Mouse (Mus musculus): ENCODE results near the gene Cnr2. TPM values are rescaled to one million over a fixed set of nuclear protein-coding genes. Genes with fewer than 3 reads are reported as not detected.
A peak's percentile ranks its signal among the peaks of the same experiment; 100 is the strongest.

Cnr2 gene
- polyA plus RNA-seq, 1 experiment from 2014 or later: 0.06 TPM

DNA sequence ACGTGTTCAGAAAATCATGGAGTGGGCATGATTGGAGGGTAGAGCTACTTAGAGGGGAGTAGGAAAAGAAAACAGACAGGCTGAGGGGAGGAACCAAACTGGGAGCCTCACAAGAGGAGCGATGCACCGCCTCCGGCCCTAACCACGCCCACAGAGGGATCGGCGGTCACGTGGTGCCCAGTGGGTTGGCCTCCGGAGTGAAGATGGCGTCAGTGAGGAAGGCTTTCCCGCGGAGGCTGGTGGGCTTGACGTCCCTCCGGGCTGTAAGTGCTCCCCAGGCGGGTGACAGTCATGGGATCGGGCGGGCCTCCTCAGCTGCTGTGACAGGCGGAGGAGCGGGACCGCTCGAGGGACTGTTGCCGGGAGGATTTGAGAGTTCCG is 51.1 kb downstream of the Cnr2 start, which contains the start of gene Hmgcl:
TSS of gene Hmgcl (plus strand) at position 171 of the 381 bp plus-strand sequence.
- Histone ChIP-seq H3K36me3 (ENCODE audit: control insufficient read depth, insufficient read depth, low read length) (peaks cover 8% of the 10 kb centered on the region; the same call in 1 of the 2 replicates), H3K4me3 (ENCODE audit: low read depth, low read length) (peak within 1 kb of the TSS; percentile 65), H3K27ac (ENCODE audit: low read length) (peak within 1 kb of the TSS; percentile 72), H3K9ac (ENCODE audit: low read depth, low read length) (peak within 1 kb of the TSS; percentile 73), H3K4me2 (ENCODE audit: low read length) (peak within 1 kb of the TSS; percentile 87), H3K27me3 (ENCODE audit: control insufficient read depth, insufficient read depth, low read depth, low read length) (no peaks in the 10 kb centered on the region), H3K4me1 (ENCODE audit: control insufficient read depth, insufficient read depth, low read length) (peaks cover 16% of the 10 kb centered on the region), H3K9me3 (replicated peaks; ENCODE audit: control insufficient read depth, low read length, poor library complexity, severe bottlenecking) (no peaks in the 10 kb centered on the region)
- peak; percentile 90 for ATAC-seq
- WGBS: 1% methylated on average over 23 of the region's 23 CpGs

- H3K4me2 ChIP-seq (ENCODE audit: low read length): peak overlapping the region; percentile 87
- no peaks in the 10 kb centered on the region for H3K27me3 ChIP-seq (ENCODE audit: control insufficient read depth, insufficient read depth, low read depth, low read length)
- peak overlapping the region; percentile 73 for H3K9ac ChIP-seq (ENCODE audit: low read depth, low read length)
- H3K27ac ChIP-seq (ENCODE audit: low read length): peak overlapping the region; percentile 72
- H3K4me3 ChIP-seq (ENCODE audit: low read depth, low read length): peak overlapping the region; percentile 65
- peaks cover 16% of the 10 kb centered on the region for H3K4me1 ChIP-seq (ENCODE audit: control insufficient read depth, insufficient read depth, low read length)
- H3K9me3 ChIP-seq (replicated peaks; ENCODE audit: control insufficient read depth, low read length, poor library complexity, severe bottlenecking): no peaks in the 10 kb centered on the region
- ATAC-seq: no peak; the same call in none of the 2 replicates
- peaks cover 8% of the 10 kb centered on the region; the same call in 1 of the 2 replicates for H3K36me3 ChIP-seq (ENCODE audit: control insufficient read depth, insufficient read depth, low read length)
- 2% methylated on average over 28 of the region's 28 CpGs for WGBS
Observed at GRCm38 (mm10) chr4:135946659-135947301, 51.6 kb downstream of the Cnr2 start.

- H3K9me3 ChIP-seq (replicated peaks; ENCODE audit: control insufficient read depth, low read length, poor library complexity, severe bottlenecking): no peaks in the 10 kb centered on the region
- no peak for ATAC-seq
- no peak overlapping the region for H3K4me3 ChIP-seq (ENCODE audit: low read depth, low read length)
- peaks cover 10% of the 10 kb centered on the region for H3K36me3 ChIP-seq (ENCODE audit: control insufficient read depth, insufficient read depth, low read length)
- peaks cover 16% of the 10 kb centered on the region for H3K4me1 ChIP-seq (ENCODE audit: control insufficient read depth, insufficient read depth, low read length)
- WGBS: 93% methylated on average over 8 of the region's 8 CpGs
- H3K9ac ChIP-seq (ENCODE audit: low read depth, low read length): peak overlapping the region; percentile 34; the same call in 1 of the 2 replicates
- no peak overlapping the region for H3K27ac ChIP-seq (ENCODE audit: low read length)
- no peaks in the 10 kb centered on the region for H3K27me3 ChIP-seq (ENCODE audit: control insufficient read depth, insufficient read depth, low read depth, low read length)
- no peak overlapping the region for H3K4me2 ChIP-seq (ENCODE audit: low read length)
Observed at GRCm38 (mm10) chr4:135948142-135948541, 52.9 kb downstream of the Cnr2 start.

- Histone ChIP-seq H3K36me3 (ENCODE audit: control insufficient read depth, insufficient read depth, low read length) (peaks cover 12% of the 10 kb centered on the region), H3K4me2 (ENCODE audit: low read length) (no peak overlapping the region), H3K27ac (ENCODE audit: low read length) (no peak overlapping the region), H3K9me3 (replicated peaks; ENCODE audit: control insufficient read depth, low read length, poor library complexity, severe bottlenecking) (no peaks in the 10 kb centered on the region), H3K4me1 (ENCODE audit: control insufficient read depth, insufficient read depth, low read length) (peaks cover 16% of the 10 kb centered on the region), H3K9ac (ENCODE audit: low read depth, low read length) (no peak overlapping the region), H3K27me3 (ENCODE audit: control insufficient read depth, insufficient read depth, low read depth, low read length) (no peaks in the 10 kb centered on the region), H3K4me3 (ENCODE audit: low read depth, low read length) (no peak overlapping the region)
- ATAC-seq: no peak
- WGBS: 81% methylated on average over 10 of the region's 10 CpGs
Observed at GRCm38 (mm10) chr4:135949475-135949874, 54.3 kb downstream of the Cnr2 start.

GRCm38 (mm10) chr4:135949911-135950310 is 54.7 kb downstream of the Cnr2 start:
- no peak for ATAC-seq
- Histone ChIP-seq H3K4me1 (ENCODE audit: control insufficient read depth, insufficient read depth, low read length) (peaks cover 16% of the 10 kb centered on the region), H3K4me2 (ENCODE audit: low read length) (no peak overlapping the region), H3K9ac (ENCODE audit: low read depth, low read length) (no peak overlapping the region), H3K9me3 (replicated peaks; ENCODE audit: control insufficient read depth, low read length, poor library complexity, severe bottlenecking) (no peaks in the 10 kb centered on the region), H3K27ac (ENCODE audit: low read length) (no peak overlapping the region), H3K36me3 (ENCODE audit: control insufficient read depth, insufficient read depth, low read length) (peaks cover 12% of the 10 kb centered on the region), H3K27me3 (ENCODE audit: control insufficient read depth, insufficient read depth, low read depth, low read length) (no peaks in the 10 kb centered on the region), H3K4me3 (ENCODE audit: low read depth, low read length) (no peak overlapping the region)
- WGBS: 73% methylated on average over 6 of the region's 6 CpGs

DNA sequence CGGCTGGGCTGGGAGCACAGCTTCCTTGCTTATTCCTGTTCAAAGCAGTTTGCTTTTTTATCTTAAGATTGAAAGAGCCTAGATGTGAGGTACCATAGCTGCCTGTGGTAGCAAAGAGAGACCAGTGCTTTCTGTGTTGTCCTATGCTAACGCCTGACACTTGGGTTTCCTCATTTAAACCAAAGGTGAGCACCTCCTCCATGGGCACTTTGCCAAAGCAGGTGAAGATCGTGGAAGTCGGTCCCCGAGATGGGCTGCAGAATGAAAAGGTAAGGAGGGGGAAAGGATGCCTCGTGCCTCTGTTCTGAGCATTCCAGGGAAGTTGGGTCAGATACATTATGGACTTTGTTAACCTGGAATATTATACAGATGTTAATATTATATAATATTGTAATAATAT is 55.2 kb downstream of the Cnr2 start:
- WGBS: 88% methylated on average over 6 of the region's 6 CpGs
- Histone ChIP-seq H3K9ac (ENCODE audit: low read depth, low read length) (no peak overlapping the region), H3K9me3 (replicated peaks; ENCODE audit: control insufficient read depth, low read length, poor library complexity, severe bottlenecking) (no peaks in the 10 kb centered on the region), H3K27ac (ENCODE audit: low read length) (no peak overlapping the region), H3K4me3 (ENCODE audit: low read depth, low read length) (no peak overlapping the region), H3K27me3 (ENCODE audit: control insufficient read depth, insufficient read depth, low read depth, low read length) (no peaks in the 10 kb centered on the region), H3K4me2 (ENCODE audit: low read length) (no peak overlapping the region), H3K36me3 (ENCODE audit: control insufficient read depth, insufficient read depth, low read length) (peaks cover 15% of the 10 kb centered on the region), H3K4me1 (ENCODE audit: control insufficient read depth, insufficient read depth, low read length) (peaks cover 16% of the 10 kb centered on the region)
- ATAC-seq: no peak

DNA sequence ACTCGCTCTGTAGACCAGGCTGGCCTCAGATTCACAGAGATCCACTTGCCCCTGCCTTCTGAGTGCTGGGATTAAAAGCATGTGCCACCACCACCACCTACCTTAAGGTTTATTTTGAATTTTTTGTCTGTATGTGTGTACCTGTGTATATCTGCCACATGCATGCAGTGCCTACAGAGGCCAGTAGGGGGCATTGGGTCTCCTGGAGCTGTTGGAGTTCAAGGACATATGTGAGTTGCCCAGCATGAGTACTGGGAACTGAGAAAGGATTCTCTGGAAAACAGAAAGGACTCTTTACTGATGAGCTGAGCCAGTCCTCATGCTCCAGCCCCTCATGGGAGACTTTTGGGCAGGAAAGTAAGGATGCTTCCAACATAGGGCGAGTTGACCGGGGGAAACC is 56.3 kb downstream of the Cnr2 start:
- H3K36me3 ChIP-seq (ENCODE audit: control insufficient read depth, insufficient read depth, low read length): peaks cover 21% of the 10 kb centered on the region
- no peak overlapping the region for H3K4me3 ChIP-seq (ENCODE audit: low read depth, low read length)
- WGBS: 96% methylated on average over 3 of the region's 3 CpGs
- peaks cover 12% of the 10 kb centered on the region for H3K4me1 ChIP-seq (ENCODE audit: control insufficient read depth, insufficient read depth, low read length)
- H3K27ac ChIP-seq (ENCODE audit: low read length): no peak overlapping the region
- no peaks in the 10 kb centered on the region for H3K27me3 ChIP-seq (ENCODE audit: control insufficient read depth, insufficient read depth, low read depth, low read length)
- H3K9ac ChIP-seq (ENCODE audit: low read depth, low read length): no peak overlapping the region
- H3K4me2 ChIP-seq (ENCODE audit: low read length): no peak overlapping the region
- ATAC-seq: no peak
- H3K9me3 ChIP-seq (replicated peaks; ENCODE audit: control insufficient read depth, low read length, poor library complexity, severe bottlenecking): no peaks in the 10 kb centered on the region

GRCm38 (mm10) chr4:135953179-135953578 is 58.0 kb downstream of the Cnr2 start:
- ATAC-seq: no peak
- peaks cover 24% of the 10 kb centered on the region for H3K36me3 ChIP-seq (ENCODE audit: control insufficient read depth, insufficient read depth, low read length)

GRCm38 (mm10) chr4:135954241-135954640 is 59.0 kb downstream of the Cnr2 start:
- Histone ChIP-seq H3K27me3 (ENCODE audit: control insufficient read depth, insufficient read depth, low read depth, low read length) (no peaks in the 10 kb centered on the region), H3K9me3 (replicated peaks; ENCODE audit: control insufficient read depth, low read length, poor library complexity, severe bottlenecking) (no peaks in the 10 kb centered on the region), H3K4me3 (ENCODE audit: low read depth, low read length) (no peak overlapping the region), H3K36me3 (ENCODE audit: control insufficient read depth, insufficient read depth, low read length) (peaks cover 26% of the 10 kb centered on the region), H3K9ac (ENCODE audit: low read depth, low read length) (no peak overlapping the region), H3K27ac (ENCODE audit: low read length) (no peak overlapping the region), H3K4me2 (ENCODE audit: low read length) (no peak overlapping the region), H3K4me1 (ENCODE audit: control insufficient read depth, insufficient read depth, low read length) (no peaks in the 10 kb centered on the region)
- WGBS: 5% methylated on average over 2 of the region's 2 CpGs
- 0 out of 2 replicates have a peak, but pooled peaks have one; percentile 29 for ATAC-seq

More at GRCm38 (mm10) chr4:135953179-135953578, 58.0 kb downstream of the Cnr2 start:
- no peak overlapping the region for H3K4me3 ChIP-seq (ENCODE audit: low read depth, low read length)
- H3K9ac ChIP-seq (ENCODE audit: low read depth, low read length): no peak overlapping the region
- H3K4me2 ChIP-seq (ENCODE audit: low read length): no peak overlapping the region
- H3K27me3 ChIP-seq (ENCODE audit: control insufficient read depth, insufficient read depth, low read depth, low read length): no peaks in the 10 kb centered on the region
- H3K27ac ChIP-seq (ENCODE audit: low read length): no peak overlapping the region
- no peaks in the 10 kb centered on the region for H3K9me3 ChIP-seq (replicated peaks; ENCODE audit: control insufficient read depth, low read length, poor library complexity, severe bottlenecking)
- peaks cover 5% of the 10 kb centered on the region for H3K4me1 ChIP-seq (ENCODE audit: control insufficient read depth, insufficient read depth, low read length)
- WGBS: 89% methylated on average over 3 of the region's 3 CpGs

Measured in midbrain, embryonic 16.5 days (tissue).